In genomic region chr11:79069453-79070153, GRCm38 (mm10) we compare ENCODE assay signal across 10 mouse cellular contexts.
DNase-seq lines count a peak whose midpoint lies in the region; ATAC-seq lines count a peak whose summit lies in the region.
"Had no signal": no experiment of that assay in that cellular context is flagged by ENCODE, and none has a peak within 500 bp of the region (broad histone marks: within the 10 kb centered on the region; RNA-seq: fewer than 3 reads in every experiment).

No protein-coding gene starts in this region.

- no peaks in the 10 kb centered on the region for H3K27me3 ChIP-seq in neural tube, embryonic 13.5 days
- H3K27me3 ChIP-seq in forebrain, embryonic 16.5 days (replicated peaks; ENCODE audit: control insufficient read depth, insufficient read depth, low read length) = no peaks in the 10 kb centered on the region
- no peaks in the 10 kb centered on the region for H3K27me3 ChIP-seq in liver, embryonic 15.5 days
- no peaks in the 10 kb centered on the region for H3K27me3 ChIP-seq in neural tube, embryonic 15.5 days (replicated peaks)
- H3K27me3 ChIP-seq: lung, embryonic 15.5 days had no signal

- no peak for DNase-seq in neural tube, embryonic 10.5 days (ENCODE audit: extremely low spot score, low spot score)
- no peak for DNase-seq in T-cell, adult 2 months (ENCODE audit: low spot score)
- no peak for DNase-seq in natural killer cell, adult 2 months (ENCODE audit: low spot score in 2 of 2)
- no peak for DNase-seq in yolk sac, embryonic 10.5 days (ENCODE audit: low spot score)
- DNase-seq: kidney, postnatal 10 days had no signal

- peaks cover 16% of the 10 kb centered on the region for H3K36me3 ChIP-seq in neural tube, embryonic 13.5 days
- H3K36me3 ChIP-seq in forebrain, embryonic 16.5 days (ENCODE audit: control insufficient read depth, insufficient read depth) = no peaks in the 10 kb centered on the region
- H3K36me3 ChIP-seq in liver, embryonic 15.5 days (replicated peaks) = no peaks in the 10 kb centered on the region
- peaks cover 10% of the 10 kb centered on the region; the same call in 1 of the 2 replicates for H3K36me3 ChIP-seq in neural tube, embryonic 15.5 days
- H3K36me3 ChIP-seq: lung, embryonic 15.5 days had no signal

- no peak overlapping the region for H3K4me3 ChIP-seq in neural tube, embryonic 13.5 days
- H3K4me3 ChIP-seq in forebrain, embryonic 16.5 days (replicated peaks; ENCODE audit: low read length) = no peak overlapping the region
- peak overlapping the region; percentile 54 for H3K4me3 ChIP-seq in liver, embryonic 15.5 days (replicated peaks)
- H3K4me3 ChIP-seq in neural tube, embryonic 15.5 days (replicated peaks) = no peak overlapping the region
- H3K4me3 ChIP-seq: lung, embryonic 15.5 days had no signal

- 63% methylated on average over 9 of the region's 10 CpGs for WGBS in neural tube, embryonic 13.5 days
- WGBS in forebrain, embryonic 16.5 days = 18% methylated on average over 9 of the region's 10 CpGs
- WGBS in liver, embryonic 15.5 days (ENCODE audit: insufficient replicate concordance) = 39% methylated on average over 10 of the region's 10 CpGs
- WGBS in neural tube, embryonic 15.5 days = 50% methylated on average over 10 of the region's 10 CpGs

- no peak overlapping the region for H3K4me2 ChIP-seq in neural tube, embryonic 13.5 days
- no peak overlapping the region for H3K4me2 ChIP-seq in forebrain, embryonic 16.5 days (ENCODE audit: low read length)
- peak overlapping the region; percentile 68 for H3K4me2 ChIP-seq in liver, embryonic 15.5 days
- H3K4me2 ChIP-seq in neural tube, embryonic 15.5 days = no peak overlapping the region
- H3K4me2 ChIP-seq: lung, embryonic 15.5 days had no signal

- H3K9me3 ChIP-seq in neural tube, embryonic 13.5 days = no peaks in the 10 kb centered on the region
- no peaks in the 10 kb centered on the region for H3K9me3 ChIP-seq in forebrain, embryonic 16.5 days (ENCODE audit: control insufficient read depth, low read length)
- no peaks in the 10 kb centered on the region for H3K9me3 ChIP-seq in liver, embryonic 15.5 days (replicated peaks)
- no peaks in the 10 kb centered on the region for H3K9me3 ChIP-seq in neural tube, embryonic 15.5 days (replicated peaks)
- H3K9me3 ChIP-seq: lung, embryonic 15.5 days had no signal

- peaks cover 36% of the 10 kb centered on the region for H3K4me1 ChIP-seq in neural tube, embryonic 13.5 days (replicated peaks)
- H3K4me1 ChIP-seq in forebrain, embryonic 16.5 days (replicated peaks; ENCODE audit: control insufficient read depth, insufficient read depth, low read length) = peaks cover 7% of the 10 kb centered on the region
- peaks cover 96% of the 10 kb centered on the region for H3K4me1 ChIP-seq in liver, embryonic 15.5 days (replicated peaks)
- peaks cover 20% of the 10 kb centered on the region for H3K4me1 ChIP-seq in neural tube, embryonic 15.5 days

- no peak for ATAC-seq in neural tube, embryonic 13.5 days (ENCODE audit: low read depth)
- peak; percentile 69 for ATAC-seq in forebrain, embryonic 16.5 days
- ATAC-seq in liver, embryonic 15.5 days (ENCODE audit: insufficient read depth) = peak; percentile 72
- ATAC-seq in neural tube, embryonic 15.5 days (ENCODE audit: low FRiP score) = no peak

- peak overlapping the region; percentile 47 for H3K9ac ChIP-seq in neural tube, embryonic 13.5 days
- no peak overlapping the region; the same call in 1 of the 2 replicates for H3K9ac ChIP-seq in forebrain, embryonic 16.5 days (replicated peaks; ENCODE audit: low read depth, low read length)
- H3K9ac ChIP-seq in liver, embryonic 15.5 days = peak overlapping the region; percentile 66
- H3K9ac ChIP-seq in neural tube, embryonic 15.5 days (replicated peaks) = no peak overlapping the region
- H3K9ac ChIP-seq: lung, embryonic 15.5 days had no signal

- H3K27ac ChIP-seq in neural tube, embryonic 13.5 days (replicated peaks) = peak overlapping the region; percentile 28; the same call in 1 of the 2 replicates
- peak overlapping the region; percentile 59 for H3K27ac ChIP-seq in forebrain, embryonic 16.5 days (ENCODE audit: low read length)
- peak overlapping the region; percentile 97 for H3K27ac ChIP-seq in liver, embryonic 15.5 days (replicated peaks)
- H3K27ac ChIP-seq in neural tube, embryonic 15.5 days (replicated peaks) = peak overlapping the region; percentile 45
- H3K27ac ChIP-seq: lung, embryonic 15.5 days had no signal

Comparison
In these comparisons a context has a peak if more than half of its experiments do, and no peak if none do; other contexts are left out.
1. H3K9ac ChIP-seq: peak in neural tube, embryonic 13.5 days (single experiment) and liver, embryonic 15.5 days (single experiment); none in forebrain, embryonic 16.5 days (single experiment) and neural tube, embryonic 15.5 days (single experiment).
2. ATAC-seq: peak in forebrain, embryonic 16.5 days (single experiment) and liver, embryonic 15.5 days (single experiment); none in neural tube, embryonic 13.5 days (single experiment) and neural tube, embryonic 15.5 days (single experiment).
3. H3K27ac ChIP-seq: peak in every context shown above with its lines; median percentile 97 in liver, embryonic 15.5 days; 59 in forebrain, embryonic 16.5 days; 45 in neural tube, embryonic 15.5 days; 28 in neural tube, embryonic 13.5 days.